Mouse (Mus musculus) stomach, postnatal 0 days (tissue): ENCODE results near the gene Psmc1.

Source experiments
- CTCF ChIP-seq: IDR thresholded peaks from 2 replicates; pipeline ENCODE4 v1.5.1; 2016; ENCODE audit warnings: antibody characterized with exemption, low read depth, mild to moderate bottlenecking, moderate library complexity
- EP300 ChIP-seq: optimal IDR thresholded peaks from 2 replicates; pipeline ENCODE3; 2016; ENCODE audit warnings: antibody characterized with exemption

- no peak for TF ChIP-seq CTCF
- TF ChIP-seq EP300 = no peak
Observed at GRCm38 (mm10) chr12:100093046-100093445, 16.9 kb upstream of the Psmc1 start.
